Mouse (Mus musculus): ENCODE data around the gene Cab39l. TPM values are rescaled to one million over a fixed set of nuclear protein-coding genes. Genes with fewer than 3 reads are reported as not detected.

Cab39l gene
- 1.9 and 2.8 TPM in 2 replicates for polyA plus RNA-seq (2012; ENCODE audit: low replicate concordance)

DNA sequence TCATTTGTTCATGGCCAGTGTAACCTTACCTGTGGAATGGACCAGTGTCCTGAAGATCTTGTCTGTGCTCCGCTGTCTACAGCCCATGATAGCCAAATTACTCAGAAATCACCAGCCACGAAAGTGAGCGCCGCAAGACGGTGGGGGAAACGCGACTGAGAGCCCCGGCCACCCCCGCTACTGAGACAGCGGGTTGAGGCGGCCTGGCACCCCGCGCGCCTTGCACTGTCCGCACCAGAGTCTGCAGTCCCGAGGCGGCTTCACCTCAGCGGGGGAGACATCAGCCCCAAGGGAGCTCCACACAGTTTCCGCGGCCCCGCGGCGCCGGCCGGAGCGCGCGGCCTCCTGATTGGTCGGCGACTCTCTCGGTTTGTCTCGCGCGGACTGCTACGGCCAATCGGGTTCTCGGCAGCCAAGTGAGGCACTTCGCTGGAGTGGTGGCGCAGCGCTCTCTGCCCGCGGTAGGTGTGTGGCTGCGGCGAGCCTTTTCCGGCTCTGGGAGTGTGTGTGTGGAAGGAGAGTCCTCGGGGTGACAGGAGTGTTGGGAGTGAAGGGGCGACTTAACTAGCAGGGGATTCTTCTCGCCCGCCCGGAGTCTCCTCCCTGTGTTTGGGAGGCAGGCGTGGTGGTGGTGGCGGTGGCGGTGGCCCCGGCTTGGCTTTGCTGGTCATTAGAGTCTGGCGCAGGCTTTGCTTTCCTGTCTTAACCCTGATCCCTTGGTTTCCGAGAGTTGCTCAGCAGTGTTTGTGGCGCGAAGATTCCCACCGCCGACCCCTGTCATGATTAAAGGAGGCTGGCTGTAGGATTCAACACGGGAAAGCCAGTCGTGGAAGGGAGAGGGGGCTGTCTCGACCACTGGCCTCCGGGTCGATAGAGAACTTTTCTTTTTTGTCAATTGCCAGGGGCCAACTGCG, at the start of gene Cab39l, which contains the start of gene Setdb2:
Gene Cab39l (plus strand): TSS at position 415 of the 914 bp plus-strand sequence.
Gene Setdb2 (minus strand): TSS at position 327 of the 914 bp plus-strand sequence.

DNA sequence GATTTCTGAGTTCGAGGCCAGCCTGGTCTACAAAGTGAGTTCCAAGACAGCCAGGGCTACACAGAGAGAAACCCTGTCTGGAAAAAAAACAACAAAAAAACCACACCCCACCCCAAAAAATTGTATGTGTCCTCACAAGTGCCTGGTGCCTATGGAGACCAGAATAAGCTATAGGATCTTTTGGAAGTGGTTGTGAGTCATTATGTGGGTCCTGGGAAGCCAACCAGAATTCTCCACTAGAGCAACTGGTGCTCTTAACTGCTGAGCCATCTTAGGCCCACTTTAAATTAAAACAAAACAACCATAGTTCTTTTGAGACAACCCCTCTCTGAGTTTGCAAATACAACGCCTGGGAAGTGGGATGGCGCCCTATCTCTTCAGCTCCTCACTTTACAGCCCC, 45.5 kb upstream of the Cab39l start, which contains the start of gene Phf11c:
Gene Phf11c (minus strand): TSS at position 101 of the 400 bp plus-strand sequence.

DNA sequence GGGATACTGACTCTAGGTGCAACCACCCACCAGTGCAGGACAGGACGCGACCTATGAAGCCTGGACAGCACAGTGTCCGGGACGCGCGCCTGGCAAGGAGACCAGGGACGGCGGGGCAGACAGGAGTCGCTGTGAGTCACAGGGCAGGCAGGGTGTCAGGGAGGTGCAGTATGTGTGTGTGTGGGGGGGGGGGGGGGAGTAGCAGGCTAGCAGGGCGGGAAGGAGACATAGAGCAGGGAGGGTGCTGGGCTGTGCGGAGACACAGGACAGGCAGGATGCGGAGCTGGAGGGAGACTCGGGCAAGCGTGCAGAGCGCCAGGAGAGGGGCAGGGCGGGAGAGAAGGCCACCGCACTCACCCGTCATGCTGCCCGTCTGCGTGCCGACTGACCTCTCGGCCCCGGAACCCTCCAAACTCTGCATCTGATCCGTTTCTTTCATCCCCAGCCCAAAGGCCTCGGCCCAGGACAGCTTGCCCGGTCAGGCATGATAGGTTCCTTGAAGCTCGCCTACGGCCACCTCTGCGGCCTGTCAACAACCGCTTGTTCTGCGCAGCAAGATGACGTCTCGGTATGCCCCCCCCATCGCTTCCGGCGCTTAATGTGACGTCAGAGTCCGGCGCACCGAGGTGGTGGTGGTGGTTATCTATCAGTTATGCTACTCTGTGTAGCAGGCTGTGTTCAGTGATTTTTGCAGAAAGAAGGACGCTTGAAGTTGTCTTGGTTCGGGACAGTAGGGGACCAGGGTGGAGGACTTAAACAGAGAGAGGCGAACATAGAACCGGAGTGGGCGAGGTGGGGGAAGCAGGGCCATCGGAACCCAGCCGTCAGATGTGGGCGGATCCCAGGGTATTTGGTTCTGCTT, 156.9 kb downstream of the Cab39l start, which contains the start of gene Cdadc1:
Gene Cdadc1 (minus strand): TSS at position 562 of the 862 bp plus-strand sequence.

GRCm38 (mm10) chr14:59625158-59625805, 184.5 kb downstream of the Cab39l start, which contains the start of gene Shisa2:
TSS of gene Shisa2 (plus strand) at chr14:59625308.

Other genes with a start within 250 kb of the Cab39l start
- gene Rcbtb1, start 239.8 kb upstream of the Cab39l start, polyA plus RNA-seq (2012; ENCODE audit: low replicate concordance): 13.3 and 17.4 TPM in 2 replicates
- gene Gm6904, start 180.8 kb upstream of the Cab39l start, polyA plus RNA-seq (2012; ENCODE audit: low replicate concordance): 0.19 TPM in 1 of 2 replicates, not detected in the other
- gene Phf11a, start 143.4 kb upstream of the Cab39l start, polyA plus RNA-seq (2012; ENCODE audit: low replicate concordance): 0.82 and 0.83 TPM in 2 replicates
- gene Phf11b, start 99.6 kb upstream of the Cab39l start, polyA plus RNA-seq (2012; ENCODE audit: low replicate concordance): 2.6 and 5.3 TPM in 2 replicates
- gene Phf11d, start 75.5 kb upstream of the Cab39l start, polyA plus RNA-seq (2012; ENCODE audit: low replicate concordance): 0.56 and 0.90 TPM in 2 replicates
- 0.16 and 0.43 TPM in 2 replicates for gene Phf11c, start 45.6 kb upstream of the Cab39l start, polyA plus RNA-seq (2012; ENCODE audit: low replicate concordance)
- gene Setdb2, start 88 bp upstream of the Cab39l start, polyA plus RNA-seq (2012; ENCODE audit: low replicate concordance): 11.1 and 21.4 TPM in 2 replicates
- gene Cdadc1, start 157.0 kb downstream of the Cab39l start, polyA plus RNA-seq (2012; ENCODE audit: low replicate concordance): 24.0 and 35.2 TPM in 2 replicates
- gene Shisa2, start 184.3 kb downstream of the Cab39l start, polyA plus RNA-seq (2012; ENCODE audit: low replicate concordance): 0.11 and 0.28 TPM in 2 replicates

Data from hematopoietic multipotent progenitor cell, adult 10-12 weeks (in vitro differentiated cells).